Mouse (Mus musculus): ENCODE data around the gene Iqsec1.

DNA sequence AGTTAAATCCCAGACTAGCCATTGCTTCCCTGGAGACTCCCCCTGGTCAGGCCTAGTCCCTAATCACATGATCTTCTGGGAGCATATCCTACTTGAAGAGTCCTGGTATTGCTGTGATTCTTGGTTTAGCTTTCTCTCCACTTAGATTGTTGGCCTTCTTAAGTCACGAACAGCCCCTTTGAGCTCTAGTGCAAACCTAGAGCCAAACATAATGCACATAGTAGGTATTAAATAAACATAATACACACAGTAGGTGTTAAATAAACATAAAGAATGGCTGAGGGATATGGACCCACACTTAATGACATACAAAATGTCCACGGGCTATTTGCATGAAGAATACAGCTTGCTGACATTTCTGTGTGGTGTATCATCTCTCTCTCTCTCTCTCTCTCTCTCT lies 15.7 kb upstream of the Iqsec1 start:
- TF ChIP-seq RCOR1 (conservative IDR thresholded peaks at IDR 0.05; ENCODE audit: low read depth, low read length) (no peak), ZC3H11A (IDR thresholded peaks at IDR 0.05; ENCODE audit: low read depth, low read length) (no peak), CTCF (conservative IDR thresholded peaks at IDR 0.05 in 1 of 2, IDR thresholded peaks at IDR 0.05 in 1 of 2; ENCODE audit: low read depth in 2 of 2, low read length in 2 of 2) (no peak)
